Mouse (Mus musculus): Measurements from ENCODE around the gene Chst11. TPM values are rescaled to one million over a fixed set of nuclear protein-coding genes. Genes with fewer than 3 reads are reported as not detected.

Gene Chst11
- polyA plus RNA-seq, 1 experiment from 2014 or later = 5.2 TPM

GRCm38 (mm10) chr10:83224999-83225398 is 239.7 kb downstream of the Chst11 start:
- Histone ChIP-seq H3K9me3 (ENCODE audit: control insufficient read depth, low read length) (no peaks in the 10 kb centered on the region), H3K4me3 (ENCODE audit: low read depth, low read length) (no peak overlapping the region), H3K36me3 (ENCODE audit: control insufficient read depth, insufficient read depth, low read length) (no peaks in the 10 kb centered on the region), H3K27me3 (ENCODE audit: control insufficient read depth, insufficient read depth, low read length) (no peaks in the 10 kb centered on the region), H3K4me1 (ENCODE audit: control insufficient read depth, insufficient read depth, low read length) (no peaks in the 10 kb centered on the region), H3K27ac (ENCODE audit: low read depth, low read length) (no peak overlapping the region), H3K9ac (replicated peaks; ENCODE audit: low read depth, low read length) (no peak overlapping the region), H3K4me2 (ENCODE audit: low read depth, low read length) (no peak overlapping the region)
- ATAC-seq (ENCODE audit: low read depth) = no peak
- WGBS = 50% methylated on average over 3 of the region's 3 CpGs

- Histone ChIP-seq H3K36me3 (ENCODE audit: control insufficient read depth, insufficient read depth, low read length) (no peaks in the 10 kb centered on the region), H3K4me3 (ENCODE audit: low read depth, low read length) (no peak overlapping the region), H3K9me3 (ENCODE audit: control insufficient read depth, low read length) (no peaks in the 10 kb centered on the region), H3K4me1 (ENCODE audit: control insufficient read depth, insufficient read depth, low read length) (no peaks in the 10 kb centered on the region), H3K27me3 (ENCODE audit: control insufficient read depth, insufficient read depth, low read length) (no peaks in the 10 kb centered on the region), H3K27ac (ENCODE audit: low read depth, low read length) (no peak overlapping the region), H3K4me2 (ENCODE audit: low read depth, low read length) (no peak overlapping the region), H3K9ac (replicated peaks; ENCODE audit: low read depth, low read length) (no peak overlapping the region)
- WGBS = 96% methylated on average over 4 of the region's 4 CpGs
- ATAC-seq (ENCODE audit: low read depth) = no peak
These were observed 243.3 kb downstream of the Chst11 start for GRCm38 (mm10) chr10:83228626-83229025.

- Histone ChIP-seq H3K4me2 (ENCODE audit: low read depth, low read length) (no peak overlapping the region), H3K9ac (replicated peaks; ENCODE audit: low read depth, low read length) (no peak overlapping the region), H3K4me1 (ENCODE audit: control insufficient read depth, insufficient read depth, low read length) (no peaks in the 10 kb centered on the region), H3K9me3 (ENCODE audit: control insufficient read depth, low read length) (no peaks in the 10 kb centered on the region), H3K27ac (ENCODE audit: low read depth, low read length) (no peak overlapping the region), H3K36me3 (ENCODE audit: control insufficient read depth, insufficient read depth, low read length) (no peaks in the 10 kb centered on the region), H3K4me3 (ENCODE audit: low read depth, low read length) (no peak overlapping the region), H3K27me3 (ENCODE audit: control insufficient read depth, insufficient read depth, low read length) (no peaks in the 10 kb centered on the region)
- WGBS = 88% methylated on average over 3 of the region's 3 CpGs
- no peak for ATAC-seq (ENCODE audit: low read depth)
These were observed 248.7 kb downstream of the Chst11 start for GRCm38 (mm10) chr10:83233967-83234366.

- Histone ChIP-seq H3K27me3 (ENCODE audit: control insufficient read depth, insufficient read depth, low read length) (no peaks in the 10 kb centered on the region), H3K4me1 (ENCODE audit: control insufficient read depth, insufficient read depth, low read length) (no peaks in the 10 kb centered on the region), H3K9me3 (ENCODE audit: control insufficient read depth, low read length) (no peaks in the 10 kb centered on the region), H3K36me3 (ENCODE audit: control insufficient read depth, insufficient read depth, low read length) (no peaks in the 10 kb centered on the region), H3K9ac (replicated peaks; ENCODE audit: low read depth, low read length) (no peak overlapping the region), H3K4me3 (ENCODE audit: low read depth, low read length) (no peak overlapping the region), H3K4me2 (ENCODE audit: low read depth, low read length) (no peak overlapping the region), H3K27ac (ENCODE audit: low read depth, low read length) (no peak overlapping the region)
- WGBS = 70% methylated on average over 4 of the region's 4 CpGs
- no peak for ATAC-seq (ENCODE audit: low read depth)
These were observed 249.1 kb downstream of the Chst11 start for GRCm38 (mm10) chr10:83234391-83234790.

GRCm38 (mm10) chr10:83242106-83242686 is 256.9 kb downstream of the Chst11 start:
- no peaks in the 10 kb centered on the region for H3K9me3 ChIP-seq (ENCODE audit: control insufficient read depth, low read length)
- H3K4me1 ChIP-seq (ENCODE audit: control insufficient read depth, insufficient read depth, low read length) = no peaks in the 10 kb centered on the region; the same call in 1 of the 2 replicates
- ATAC-seq (ENCODE audit: low read depth) = no peak
- WGBS = 42% methylated on average over 11 of the region's 11 CpGs
- H3K27ac ChIP-seq (ENCODE audit: low read depth, low read length) = no peak overlapping the region
- no peak overlapping the region for H3K9ac ChIP-seq (replicated peaks; ENCODE audit: low read depth, low read length)
- no peak overlapping the region for H3K4me3 ChIP-seq (ENCODE audit: low read depth, low read length)
- no peaks in the 10 kb centered on the region for H3K27me3 ChIP-seq (ENCODE audit: control insufficient read depth, insufficient read depth, low read length)
- H3K36me3 ChIP-seq (ENCODE audit: control insufficient read depth, insufficient read depth, low read length) = no peaks in the 10 kb centered on the region
- no peak overlapping the region for H3K4me2 ChIP-seq (ENCODE audit: low read depth, low read length)

GRCm38 (mm10) chr10:83244131-83244530 is 258.8 kb downstream of the Chst11 start:
- Histone ChIP-seq H3K27me3 (ENCODE audit: control insufficient read depth, insufficient read depth, low read length) (no peaks in the 10 kb centered on the region), H3K4me1 (ENCODE audit: control insufficient read depth, insufficient read depth, low read length) (no peaks in the 10 kb centered on the region; the same call in 1 of the 2 replicates), H3K4me3 (ENCODE audit: low read depth, low read length) (no peak overlapping the region), H3K4me2 (ENCODE audit: low read depth, low read length) (no peak overlapping the region), H3K9ac (replicated peaks; ENCODE audit: low read depth, low read length) (no peak overlapping the region), H3K36me3 (ENCODE audit: control insufficient read depth, insufficient read depth, low read length) (no peaks in the 10 kb centered on the region), H3K9me3 (ENCODE audit: control insufficient read depth, low read length) (no peaks in the 10 kb centered on the region), H3K27ac (ENCODE audit: low read depth, low read length) (no peak overlapping the region)
- WGBS = 65% methylated on average over 6 of the region's 6 CpGs
- no peak for ATAC-seq (ENCODE audit: low read depth)

Other genes with a start within 250 kb of the Chst11 start
- gene Nfyb, start 221.4 kb upstream of the Chst11 start, polyA plus RNA-seq (2014; fragmentation: Nextera tagmentation; extraction: Ambion mirVana) = 41.2 and 48.2 TPM in 2 replicates
- gene Txnrd1, start 151.5 kb upstream of the Chst11 start, polyA plus RNA-seq (2014; fragmentation: Nextera tagmentation; extraction: Ambion mirVana) = 110 and 132 TPM in 2 replicates
- 0.81 and 0.88 TPM in 2 replicates for gene Eid3, start 118.9 kb upstream of the Chst11 start, polyA plus RNA-seq (2014; fragmentation: Nextera tagmentation; extraction: Ambion mirVana)

All from neural tube, embryonic 14.5 days (tissue).